Mouse (Mus musculus): ENCODE results near the gene Ifi47. TPM values are rescaled to one million over a fixed set of nuclear protein-coding genes. Genes with fewer than 3 reads are reported as not detected.

Ifi47 gene
- polyA plus RNA-seq, 1 experiment from 2014 or later, result 12.7 TPM

DNA sequence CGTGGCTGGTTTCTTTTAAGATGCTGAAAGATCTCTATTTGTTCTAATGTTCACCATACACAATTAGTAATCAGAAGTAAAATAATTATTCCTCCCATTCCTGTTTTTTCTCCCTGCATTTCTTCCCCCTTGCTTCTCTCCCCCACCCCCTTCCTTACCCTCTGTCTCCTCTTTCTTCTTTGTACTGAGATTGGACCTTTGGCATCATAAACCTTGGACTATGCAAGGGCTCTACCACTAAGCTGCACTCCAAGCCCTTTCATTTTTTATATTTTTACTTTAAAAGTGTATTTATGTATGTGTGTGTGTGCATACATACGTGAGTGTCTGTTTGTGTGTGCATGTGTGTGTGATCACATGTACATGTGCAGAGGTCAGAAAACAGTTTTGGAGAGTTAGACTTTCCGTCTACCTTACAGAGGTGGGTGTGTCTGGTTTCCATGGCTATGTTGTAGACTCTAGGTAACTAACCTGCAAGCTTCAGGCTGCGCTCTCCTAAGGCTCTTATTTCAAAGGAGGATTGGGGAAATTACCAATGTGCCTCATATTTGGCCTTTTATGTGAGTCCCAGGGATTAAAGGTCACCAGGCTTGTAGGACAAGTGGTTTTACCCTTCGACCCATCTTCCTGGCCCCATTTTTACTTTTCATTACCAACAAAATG lies 12.7 kb downstream of the Ifi47 start:
- TF ChIP-seq CTCF (IDR thresholded peaks at IDR 0.05; ENCODE audit: low read depth), result no peak
- Histone ChIP-seq H3K4me1 (replicated peaks; ENCODE audit: control insufficient read depth, insufficient read depth) (peaks cover 4% of the 10 kb centered on the region; the same call in 1 of the 2 replicates), H3K4me3 (ENCODE audit: low read depth, low read length) (no peak overlapping the region), H3K4me2 (replicated peaks; ENCODE audit: low read depth) (no peak overlapping the region), H3K36me3 (ENCODE audit: control insufficient read depth, insufficient read depth, low read length) (no peaks in the 10 kb centered on the region), H3K9ac (ENCODE audit: low read length) (no peak overlapping the region), H3K27me3 (ENCODE audit: control insufficient read depth, insufficient read depth, low read length) (no peaks in the 10 kb centered on the region), H3K9me3 (ENCODE audit: control insufficient read depth, low read length) (no peaks in the 10 kb centered on the region), H3K27ac (replicated peaks) (no peak overlapping the region)
- peak; percentile 51; the same call in 1 of the 2 replicates for ATAC-seq (ENCODE audit: low FRiP score, low TSS enrichment)
- 75% methylated on average over 5 of the region's 5 CpGs for WGBS
- DNase-seq (ENCODE audit: low spot score), result no peak

- no peak for ATAC-seq (ENCODE audit: low FRiP score, low TSS enrichment)
These were observed 13.5 kb downstream of the Ifi47 start for GRCm38 (mm10) chr11:49089735-49090507.

GRCm38 (mm10) chr11:49090551-49090950 lies 14.2 kb downstream of the Ifi47 start:
- H3K4me1 ChIP-seq (replicated peaks; ENCODE audit: control insufficient read depth, insufficient read depth), result peaks cover 4% of the 10 kb centered on the region; the same call in 1 of the 2 replicates
- H3K27ac ChIP-seq (replicated peaks), result no peak overlapping the region
- no peak overlapping the region for H3K9ac ChIP-seq (ENCODE audit: low read length)
- 78% methylated on average over 5 of the region's 5 CpGs for WGBS
- ATAC-seq (ENCODE audit: low FRiP score, low TSS enrichment) (no peak), DNase-seq (ENCODE audit: low spot score) (no peak)
- no peaks in the 10 kb centered on the region for H3K36me3 ChIP-seq (ENCODE audit: control insufficient read depth, insufficient read depth, low read length)
- H3K9me3 ChIP-seq (ENCODE audit: control insufficient read depth, low read length), result no peaks in the 10 kb centered on the region
- no peaks in the 10 kb centered on the region for H3K27me3 ChIP-seq (ENCODE audit: control insufficient read depth, insufficient read depth, low read length)
- no peak overlapping the region for H3K4me3 ChIP-seq (ENCODE audit: low read depth, low read length)
- TF ChIP-seq EP300 (optimal IDR thresholded peaks at IDR 0.05) (no peak), CTCF (IDR thresholded peaks at IDR 0.05; ENCODE audit: low read depth) (no peak)
- no peak overlapping the region for H3K4me2 ChIP-seq (replicated peaks; ENCODE audit: low read depth)

More at GRCm38 (mm10) chr11:49089735-49090507, 13.5 kb downstream of the Ifi47 start:
- H3K36me3 ChIP-seq (ENCODE audit: control insufficient read depth, insufficient read depth, low read length), result no peaks in the 10 kb centered on the region
- no peak for TF ChIP-seq EP300 (optimal IDR thresholded peaks at IDR 0.05)
- no peak for TF ChIP-seq CTCF (IDR thresholded peaks at IDR 0.05; ENCODE audit: low read depth)
- no peak overlapping the region for H3K27ac ChIP-seq (replicated peaks)
- no peak overlapping the region for H3K4me3 ChIP-seq (ENCODE audit: low read depth, low read length)
- WGBS, result 73% methylated on average over 3 of the region's 3 CpGs
- DNase-seq (ENCODE audit: low spot score), result no peak
- H3K4me1 ChIP-seq (replicated peaks; ENCODE audit: control insufficient read depth, insufficient read depth), result peaks cover 4% of the 10 kb centered on the region; the same call in 1 of the 2 replicates
- H3K9me3 ChIP-seq (ENCODE audit: control insufficient read depth, low read length), result no peaks in the 10 kb centered on the region
- no peaks in the 10 kb centered on the region for H3K27me3 ChIP-seq (ENCODE audit: control insufficient read depth, insufficient read depth, low read length)
- H3K4me2 ChIP-seq (replicated peaks; ENCODE audit: low read depth), result no peak overlapping the region
- H3K9ac ChIP-seq (ENCODE audit: low read length), result no peak overlapping the region

DNA sequence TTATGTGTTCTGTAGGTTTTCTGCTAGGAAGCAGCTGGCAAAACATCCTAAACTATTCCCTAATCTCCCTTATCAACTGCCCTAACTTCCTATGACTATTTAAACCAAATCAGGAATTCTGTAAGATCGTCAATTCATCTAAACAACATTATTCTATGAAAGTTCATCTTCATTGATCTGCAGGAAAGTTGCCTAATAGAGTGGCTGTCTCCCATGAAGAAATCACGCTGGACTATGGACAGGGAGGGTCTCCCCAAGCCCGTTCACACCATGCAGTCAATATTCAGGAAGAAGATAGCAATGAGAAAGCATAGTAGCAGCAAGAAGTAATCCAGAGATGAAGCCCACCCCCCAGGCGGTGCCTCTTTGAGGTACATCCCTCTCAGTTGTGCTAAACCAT lies 14.8 kb downstream of the Ifi47 start:
- Histone ChIP-seq H3K36me3 (ENCODE audit: control insufficient read depth, insufficient read depth, low read length) (no peaks in the 10 kb centered on the region), H3K4me2 (replicated peaks; ENCODE audit: low read depth) (no peak overlapping the region), H3K9ac (ENCODE audit: low read length) (no peak overlapping the region), H3K4me3 (ENCODE audit: low read depth, low read length) (no peak overlapping the region), H3K9me3 (ENCODE audit: control insufficient read depth, low read length) (no peaks in the 10 kb centered on the region), H3K4me1 (replicated peaks; ENCODE audit: control insufficient read depth, insufficient read depth) (peaks cover 4% of the 10 kb centered on the region; the same call in 1 of the 2 replicates), H3K27ac (replicated peaks) (no peak overlapping the region), H3K27me3 (ENCODE audit: control insufficient read depth, insufficient read depth, low read length) (no peaks in the 10 kb centered on the region)
- 69% methylated on average over 4 of the region's 4 CpGs for WGBS
- DNase-seq (ENCODE audit: low spot score), result no peak
- ATAC-seq (ENCODE audit: low FRiP score, low TSS enrichment), result no peak
- no peak for TF ChIP-seq EP300 (optimal IDR thresholded peaks at IDR 0.05)
- no peak for TF ChIP-seq CTCF (IDR thresholded peaks at IDR 0.05; ENCODE audit: low read depth)

DNA sequence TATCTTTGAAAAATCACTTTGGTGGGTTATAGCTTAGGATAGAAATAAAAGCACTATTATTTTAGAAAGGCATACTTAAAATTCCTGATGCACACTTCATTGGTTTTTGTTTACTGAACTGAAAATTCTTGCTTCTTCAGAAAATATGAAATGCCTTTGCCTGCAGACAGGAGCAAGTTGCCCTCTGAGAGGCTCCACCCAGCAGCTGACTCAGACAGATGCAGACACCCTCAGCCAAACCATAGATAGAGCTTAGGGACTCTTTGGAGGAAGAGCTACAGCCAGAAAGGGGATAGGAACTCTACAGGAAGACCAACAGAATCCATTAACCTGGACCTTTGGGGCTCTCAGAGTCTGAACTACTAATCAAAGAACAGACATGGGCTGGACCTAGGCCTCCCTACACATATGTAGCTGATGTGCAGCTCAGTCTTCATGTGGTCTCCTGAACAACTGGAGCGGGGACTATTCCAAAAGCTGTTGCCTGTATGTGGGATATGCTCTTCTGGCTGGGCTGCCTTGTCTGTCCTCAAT lies 15.7 kb downstream of the Ifi47 start:
- no peaks in the 10 kb centered on the region for H3K36me3 ChIP-seq (ENCODE audit: control insufficient read depth, insufficient read depth, low read length)
- no peak for TF ChIP-seq CTCF (IDR thresholded peaks at IDR 0.05; ENCODE audit: low read depth)
- no peak for TF ChIP-seq EP300 (optimal IDR thresholded peaks at IDR 0.05)
- H3K4me3 ChIP-seq (ENCODE audit: low read depth, low read length), result no peak overlapping the region
- H3K9ac ChIP-seq (ENCODE audit: low read length), result no peak overlapping the region
- H3K9me3 ChIP-seq (ENCODE audit: control insufficient read depth, low read length), result no peaks in the 10 kb centered on the region
- no peak for ATAC-seq (ENCODE audit: low FRiP score, low TSS enrichment)
- WGBS, result 92% methylated on average over 1 of the region's 1 CpGs
- H3K4me1 ChIP-seq (replicated peaks; ENCODE audit: control insufficient read depth, insufficient read depth), result peaks cover 4% of the 10 kb centered on the region; the same call in 1 of the 2 replicates
- H3K27me3 ChIP-seq (ENCODE audit: control insufficient read depth, insufficient read depth, low read length), result no peaks in the 10 kb centered on the region
- H3K27ac ChIP-seq (replicated peaks), result no peak overlapping the region
- no peak overlapping the region for H3K4me2 ChIP-seq (replicated peaks; ENCODE audit: low read depth)
- no peak for DNase-seq (ENCODE audit: low spot score)
